1 mouse cellular context compared by ENCODE assay signal in the genomic region with DNA sequence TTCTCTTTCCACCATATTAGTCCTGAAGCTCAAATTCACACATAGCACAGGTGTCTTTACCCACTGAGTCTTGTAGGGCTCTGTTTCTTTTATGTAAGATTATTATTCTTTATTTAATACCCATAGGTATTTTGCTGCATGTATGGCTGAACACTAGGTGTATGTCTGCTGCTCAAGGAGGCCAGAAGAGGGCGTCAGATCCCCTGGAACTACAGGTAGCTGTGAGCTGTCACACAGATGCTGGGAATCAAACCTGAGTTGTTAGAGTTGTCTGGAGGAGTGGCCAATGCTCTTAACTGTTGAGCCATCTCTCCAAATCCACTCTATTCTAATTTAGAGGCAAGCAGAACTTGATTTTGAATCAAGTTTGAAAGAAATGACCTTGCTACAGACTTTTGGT.
TF ChIP-seq lines count a peak whose summit lies in the region.

No protein-coding gene starts in this region.

TF ChIP-seq in ES-E14, 5 proteins besides CTCF, POLR2A, EP300 and RAD21:
- TF ChIP-seq ZC3H11A (IDR thresholded peaks at IDR 0.05; ENCODE audit: borderline replicate concordance, low read depth, low read length) (0 out of 2 replicates have a peak, but pooled peaks have one; percentile 31), CHD2 (IDR thresholded peaks at IDR 0.05; ENCODE audit: low read depth, low read length) (no peak)
